In the genomic region with DNA sequence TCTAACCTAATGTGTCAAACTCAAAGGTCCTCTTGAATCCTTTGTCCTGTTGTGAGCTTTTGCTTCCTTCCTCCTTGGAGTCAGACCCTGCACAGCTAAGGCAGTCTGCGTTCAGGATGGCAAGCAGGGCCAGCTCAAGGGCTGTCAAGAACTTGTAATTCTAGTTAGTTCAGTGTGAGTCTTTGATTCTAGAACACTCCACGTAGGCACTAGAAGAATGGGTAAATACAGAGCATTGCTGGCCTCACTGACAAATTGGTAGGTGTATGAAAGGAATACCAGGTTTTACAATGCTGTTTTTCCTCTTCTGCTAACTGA, we compare ENCODE assay signal across 22 mouse cellular contexts. TPM values are rescaled to one million over a fixed set of nuclear protein-coding genes. Genes with fewer than 3 reads are reported as not detected.
DNase-seq lines count a peak whose midpoint lies in the region; ATAC-seq and TF ChIP-seq lines count a peak whose summit lies in the region.
"Had no signal": no experiment of that assay in that cellular context is flagged by ENCODE, and none has a peak within 500 bp of the region (broad histone marks: within the 10 kb centered on the region; RNA-seq: fewer than 3 reads in every experiment).

No protein-coding gene starts in this region.

- no peak for ATAC-seq in liver, embryonic 15.5 days (ENCODE audit: insufficient read depth)
- ATAC-seq in lung, embryonic 15.5 days (ENCODE audit: borderline replicate concordance, extremely low read depth, low FRiP score, low TSS enrichment), result peak; percentile 55; the same call in 1 of the 2 replicates
- ATAC-seq in stomach, postnatal 0 days (ENCODE audit: low FRiP score, low TSS enrichment), result peak; percentile 83
- ATAC-seq: activated CD4-positive, CD25-positive, alpha-beta regulatory T cell, adult 4 months; forebrain, embryonic 14.5 days; midbrain, embryonic 13.5 days had no signal

- 84% methylated on average over 2 of the region's 2 CpGs for WGBS in liver, embryonic 15.5 days (ENCODE audit: insufficient replicate concordance)
- 68% methylated on average over 2 of the region's 2 CpGs for WGBS in lung, embryonic 15.5 days
- 46% methylated on average over 2 of the region's 2 CpGs for WGBS in stomach, postnatal 0 days

- no peaks in the 10 kb centered on the region for H3K9me3 ChIP-seq in liver, embryonic 15.5 days (replicated peaks)
- H3K9me3 ChIP-seq in lung, embryonic 15.5 days, result no peaks in the 10 kb centered on the region
- no peaks in the 10 kb centered on the region for H3K9me3 ChIP-seq in stomach, postnatal 0 days (ENCODE audit: control insufficient read depth, low read length)
- H3K9me3 ChIP-seq: embryonic facial prominence, embryonic 12.5 days; heart, embryonic 15.5 days; hindbrain, embryonic 15.5 days; kidney, embryonic 15.5 days; limb, embryonic 13.5 days; megakaryocyte, embryonic 14.5 days; midbrain, embryonic 13.5 days had no signal

- H3K4me2 ChIP-seq in liver, embryonic 15.5 days, result no peak overlapping the region
- no peak overlapping the region for H3K4me2 ChIP-seq in lung, embryonic 15.5 days
- no peak overlapping the region for H3K4me2 ChIP-seq in stomach, postnatal 0 days (replicated peaks; ENCODE audit: low read depth)
- H3K4me2 ChIP-seq: embryonic facial prominence, embryonic 12.5 days; heart, embryonic 15.5 days; hindbrain, embryonic 15.5 days; kidney, embryonic 15.5 days; limb, embryonic 13.5 days; midbrain, embryonic 13.5 days had no signal

- no peak for TF ChIP-seq CTCF in stomach, postnatal 0 days (IDR thresholded peaks at IDR 0.05; ENCODE audit: low read depth)

- no peak for TF ChIP-seq EP300 in stomach, postnatal 0 days (optimal IDR thresholded peaks at IDR 0.05)

- peaks cover 53% of the 10 kb centered on the region for H3K4me1 ChIP-seq in liver, embryonic 15.5 days (replicated peaks)
- H3K4me1 ChIP-seq in lung, embryonic 15.5 days, result 0 out of 2 replicates have a peak, but pooled peaks cover 2% of the 10 kb centered on the region
- H3K4me1 ChIP-seq in stomach, postnatal 0 days (replicated peaks; ENCODE audit: control insufficient read depth, insufficient read depth), result no peaks in the 10 kb centered on the region
- H3K4me1 ChIP-seq: embryonic facial prominence, embryonic 12.5 days had no signal

- H3K27me3 ChIP-seq in liver, embryonic 15.5 days, result no peaks in the 10 kb centered on the region
- no peaks in the 10 kb centered on the region for H3K27me3 ChIP-seq in lung, embryonic 15.5 days
- H3K27me3 ChIP-seq in stomach, postnatal 0 days (ENCODE audit: control insufficient read depth, insufficient read depth, low read length), result no peaks in the 10 kb centered on the region
- H3K27me3 ChIP-seq: embryonic facial prominence, embryonic 12.5 days; heart, embryonic 15.5 days; hindbrain, embryonic 15.5 days; kidney, embryonic 15.5 days; limb, embryonic 13.5 days; megakaryocyte, embryonic 14.5 days; midbrain, embryonic 13.5 days had no signal

- no peak for DNase-seq in liver
- peak; percentile 9 for DNase-seq in lung, postnatal 14 days
- DNase-seq in stomach, postnatal 0 days (ENCODE audit: low spot score), result no peak
- no peak for DNase-seq in heart, adult 8-10 months (ENCODE audit: low spot score)
- DNase-seq in layer of hippocampus, postnatal 25 days (ENCODE audit: extremely low spot score in 1 of 2, low spot score in 1 of 2), result no peak
- DNase-seq: cerebellum, adult 18-20 months; cerebellum, postnatal 14 days; gastrocnemius, postnatal 36 days; heart, adult 2 months; kidney, postnatal 36 days; thymus, postnatal 25 days had no signal

- H3K4me3 ChIP-seq in liver, embryonic 15.5 days (replicated peaks), result no peak overlapping the region
- no peak overlapping the region for H3K4me3 ChIP-seq in lung, embryonic 15.5 days
- H3K4me3 ChIP-seq in stomach, postnatal 0 days (ENCODE audit: low read depth, low read length), result no peak overlapping the region
- H3K4me3 ChIP-seq: embryonic facial prominence, embryonic 12.5 days; heart, adult 2 months; heart, embryonic 15.5 days; hindbrain, embryonic 15.5 days; kidney, embryonic 15.5 days; limb, embryonic 13.5 days; megakaryocyte, embryonic 14.5 days; midbrain, embryonic 13.5 days had no signal

- H3K36me3 ChIP-seq in liver, embryonic 15.5 days (replicated peaks), result peaks cover 93% of the 10 kb centered on the region
- peaks cover 85% of the 10 kb centered on the region for H3K36me3 ChIP-seq in lung, embryonic 15.5 days
- peaks cover 35% of the 10 kb centered on the region; the same call in 1 of the 2 replicates for H3K36me3 ChIP-seq in stomach, postnatal 0 days (ENCODE audit: control insufficient read depth, insufficient read depth, low read length)

- H3K9ac ChIP-seq in liver, embryonic 15.5 days, result no peak overlapping the region
- no peak overlapping the region for H3K9ac ChIP-seq in lung, embryonic 15.5 days
- no peak overlapping the region for H3K9ac ChIP-seq in stomach, postnatal 0 days (ENCODE audit: low read length)
- H3K9ac ChIP-seq: embryonic facial prominence, embryonic 12.5 days; heart, embryonic 15.5 days; hindbrain, embryonic 15.5 days; kidney, embryonic 15.5 days; limb, embryonic 13.5 days; midbrain, embryonic 13.5 days had no signal

- H3K27ac ChIP-seq in liver, embryonic 15.5 days (replicated peaks), result 0 out of 2 replicates have a peak overlapping the region, but pooled peaks have one; percentile 8
- 0 out of 2 replicates have a peak overlapping the region, but pooled peaks have one; percentile 33 for H3K27ac ChIP-seq in lung, embryonic 15.5 days
- H3K27ac ChIP-seq in stomach, postnatal 0 days (replicated peaks), result peak overlapping the region; percentile 46
- H3K27ac ChIP-seq: embryonic facial prominence, embryonic 12.5 days; heart, adult 2 months; heart, embryonic 15.5 days; hindbrain, embryonic 15.5 days; kidney, embryonic 15.5 days; limb, embryonic 13.5 days; midbrain, embryonic 13.5 days had no signal

RNA-seq across cellular contexts. Expression of a gene that starts 8.4 kb away (rescaled TPM):
- 1.9 and 2.0 TPM in 2 replicates for polyA plus RNA-seq in liver, embryonic 15.5 days (2015; fragmentation: Nextera tagmentation; extraction: Ambion mirVana)
- polyA plus RNA-seq in lung, embryonic 15.5 days (2015; fragmentation: Nextera tagmentation; extraction: Ambion mirVana), result 3.6 and 3.9 TPM in 2 replicates
- 4.3 and 4.5 TPM in 2 replicates for polyA plus RNA-seq in stomach, postnatal 0 days (2015; fragmentation: Nextera tagmentation; extraction: Ambion mirVana)
- total RNA-seq in heart, adult 8-10 months (2022), result 100 to 1,000 TPM in 1 of 4 experiments, 10 to 100 TPM in 3; 90.7 to 106 (median 95.9) TPM
- 10 to 100 TPM; 52.9 to 54.8 TPM for total RNA-seq in layer of hippocampus, postnatal 25 days (2021)
